Mouse (Mus musculus): ENCODE data around the gene Fkbp3. TPM values are rescaled to one million over a fixed set of nuclear protein-coding genes. Genes with fewer than 3 reads are reported as not detected.
"Not testable (repeated sequence)": the region's sequence is repeated elsewhere in the genome, so short reads cannot be mapped to it uniquely, and the experiment has no call there.

The Fkbp3 gene
- 100 to 1,000 TPM; 186 to 206 TPM for total RNA-seq (2021)

- intact Hi-C loops (cut with DNase I), result no loop called here
- peak; percentile 95 to 99 for DNase-seq (ENCODE audit: extremely low spot score in 1 of 2, low spot score in 2 of 2)
Measured at GRCm38 (mm10) chr12:65073611-65074178, at the start of gene Fkbp3. Gene Fkbp3 (minus strand): TSS chr12:65074007.

DNA sequence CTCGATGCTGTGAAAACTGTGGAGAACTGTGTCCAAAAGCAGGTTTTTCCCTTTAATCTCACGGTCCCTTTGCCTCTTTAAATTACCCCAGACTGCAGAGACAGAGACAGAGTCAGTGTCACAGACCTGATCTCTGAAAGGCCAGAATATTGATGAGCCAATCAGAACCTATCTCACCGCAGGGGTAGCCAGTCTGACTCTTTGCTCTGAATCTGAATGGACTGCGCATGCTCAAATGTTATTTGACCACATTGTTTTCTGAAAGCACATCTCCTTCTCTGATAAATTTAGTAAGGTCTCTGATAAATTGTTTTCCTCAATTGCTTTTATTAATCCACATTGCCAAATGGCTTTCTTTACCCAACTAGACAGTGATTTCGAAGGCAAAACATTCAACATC lies 45.6 kb upstream of the Fkbp3 start:
- DNase-seq (ENCODE audit: extremely low spot score in 1 of 2, low spot score in 2 of 2), result no peak
- intact Hi-C loops (cut with DNase I), result no loop called here

DNA sequence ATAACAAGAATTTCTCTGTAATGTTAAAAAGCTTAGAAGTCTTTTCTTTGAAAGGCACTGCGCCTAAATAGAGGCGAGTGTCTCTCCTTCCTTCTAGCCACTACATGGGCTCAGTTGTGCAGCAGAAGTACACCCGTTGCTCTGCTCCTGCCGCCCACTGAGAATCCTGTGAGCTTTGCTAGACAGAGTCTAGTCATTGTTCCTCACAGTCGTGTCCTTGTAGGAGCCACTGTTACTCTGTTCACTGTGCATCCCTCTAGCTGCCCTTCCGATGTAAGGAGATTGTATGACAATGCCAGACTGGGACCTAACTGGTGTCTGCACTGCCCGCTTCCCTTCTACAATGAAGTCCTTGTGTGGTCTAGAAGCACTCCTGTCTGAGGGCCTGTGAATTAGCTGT lies 45.2 kb upstream of the Fkbp3 start:
- peak in 1 of 2 experiments; percentile 2 for DNase-seq (ENCODE audit: extremely low spot score in 1 of 2, low spot score in 2 of 2)
- intact Hi-C loops (cut with DNase I), result no loop called here

- DNase-seq (ENCODE audit: extremely low spot score in 1 of 2, low spot score in 2 of 2); intact Hi-C loops (cut with DNase I): not testable (repeated sequence)
Measured at GRCm38 (mm10) chr12:65114978-65115377, 41.2 kb upstream of the Fkbp3 start.

- intact Hi-C loops (cut with DNase I), result no loop called here
Measured at GRCm38 (mm10) chr12:65113925-65114324, 40.1 kb upstream of the Fkbp3 start.

GRCm38 (mm10) chr12:65112811-65113210 lies 39.0 kb upstream of the Fkbp3 start:
- intact Hi-C loops (cut with DNase I), result no loop called here
- DNase-seq (ENCODE audit: extremely low spot score in 1 of 2, low spot score in 2 of 2), result no peak

More at GRCm38 (mm10) chr12:65113925-65114324, 40.1 kb upstream of the Fkbp3 start:
- no peak for DNase-seq (ENCODE audit: extremely low spot score in 1 of 2, low spot score in 2 of 2)

GRCm38 (mm10) chr12:65111503-65111902 lies 37.7 kb upstream of the Fkbp3 start:
- intact Hi-C loops (cut with DNase I), result no loop called here
- no peak for DNase-seq (ENCODE audit: extremely low spot score in 1 of 2, low spot score in 2 of 2)

DNA sequence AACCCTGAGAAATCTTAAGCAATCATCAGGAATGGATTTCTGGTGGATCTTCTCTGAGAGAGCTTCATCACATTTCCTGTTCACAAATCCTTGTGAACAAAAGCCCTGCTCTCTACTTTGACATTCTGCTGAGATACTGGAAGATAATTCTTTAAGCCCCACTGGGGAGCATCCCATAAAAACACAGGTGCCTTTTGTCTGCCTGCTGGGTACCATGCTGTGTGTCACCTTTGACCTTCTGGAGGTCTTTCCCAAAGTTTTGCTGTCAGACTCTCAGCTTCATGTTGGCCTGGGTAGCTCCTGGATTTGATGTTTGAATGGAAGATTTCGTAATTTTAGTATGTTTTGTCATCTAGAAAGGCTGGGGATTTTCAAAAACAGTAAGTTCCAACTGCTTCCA lies 34.9 kb upstream of the Fkbp3 start:
- intact Hi-C loops (cut with DNase I), result no loop called here
- DNase-seq (ENCODE audit: extremely low spot score in 1 of 2, low spot score in 2 of 2), result no peak

- DNase-seq (ENCODE audit: extremely low spot score in 1 of 2, low spot score in 2 of 2), result no peak
- intact Hi-C loops (cut with DNase I), result no loop called here
Measured at GRCm38 (mm10) chr12:65076906-65077305, 3.1 kb upstream of the Fkbp3 start.

- DNase-seq (ENCODE audit: extremely low spot score in 1 of 2, low spot score in 2 of 2), result peak in 1 of 2 experiments; percentile 20
- intact Hi-C loops (cut with DNase I), result no loop called here
Measured at GRCm38 (mm10) chr12:65075733-65076310, 2.0 kb upstream of the Fkbp3 start.

DNA sequence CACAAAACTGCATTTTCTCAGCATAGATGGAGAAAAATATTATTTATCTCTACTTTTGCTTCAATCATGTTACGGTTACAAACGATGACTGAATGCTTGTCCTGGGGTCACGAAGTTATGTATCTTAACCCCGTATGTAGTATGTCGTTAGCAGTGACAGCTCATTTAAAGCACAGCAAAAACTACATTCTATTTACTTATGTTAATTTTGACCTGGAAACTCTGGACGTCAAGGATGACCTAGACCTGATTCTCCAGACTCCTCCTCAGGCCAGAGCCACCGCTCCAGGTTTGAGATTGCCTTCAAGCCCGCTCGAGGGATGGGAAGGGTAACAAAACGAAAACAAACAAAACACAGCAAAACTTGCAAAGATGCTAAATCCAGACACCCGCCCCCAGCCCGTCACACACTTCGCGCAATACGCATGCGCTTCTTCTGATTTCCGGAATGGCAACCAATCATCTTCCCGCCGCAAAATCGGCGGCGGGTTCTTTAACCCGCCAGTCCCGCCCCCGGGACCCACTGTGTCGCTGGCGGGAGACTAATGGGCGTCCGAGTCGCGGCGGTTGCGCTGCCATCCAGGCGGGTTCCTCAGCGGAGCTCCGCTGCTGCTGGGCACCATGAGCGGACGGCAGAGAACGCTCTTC lies 1.4 kb upstream of the Fkbp3 start, which contains the start of gene Fancm:
Gene Fancm, plus strand, starts transcription at position 519 of the 648 bp plus-strand sequence.
- intact Hi-C loops (cut with DNase I), result no loop called here
- DNase-seq (ENCODE audit: extremely low spot score in 1 of 2, low spot score in 2 of 2), result peak; percentile 89 to 93

- intact Hi-C loops (cut with DNase I), result no loop called here
- DNase-seq (ENCODE audit: extremely low spot score in 1 of 2, low spot score in 2 of 2), result no peak
Measured at GRCm38 (mm10) chr12:65074651-65075050, 844 bp upstream of the Fkbp3 start.

- intact Hi-C loops (cut with DNase I), result no loop called here
Measured at GRCm38 (mm10) chr12:65072911-65073610, 746 bp downstream of the Fkbp3 start.

GRCm38 (mm10) chr12:65068409-65068808 lies 5.4 kb downstream of the Fkbp3 start:
- DNase-seq (ENCODE audit: extremely low spot score in 1 of 2, low spot score in 2 of 2), result no peak
- intact Hi-C loops (cut with DNase I), result no loop called here

More at GRCm38 (mm10) chr12:65072911-65073610, 746 bp downstream of the Fkbp3 start:
- no peak for DNase-seq (ENCODE audit: extremely low spot score in 1 of 2, low spot score in 2 of 2)

DNA sequence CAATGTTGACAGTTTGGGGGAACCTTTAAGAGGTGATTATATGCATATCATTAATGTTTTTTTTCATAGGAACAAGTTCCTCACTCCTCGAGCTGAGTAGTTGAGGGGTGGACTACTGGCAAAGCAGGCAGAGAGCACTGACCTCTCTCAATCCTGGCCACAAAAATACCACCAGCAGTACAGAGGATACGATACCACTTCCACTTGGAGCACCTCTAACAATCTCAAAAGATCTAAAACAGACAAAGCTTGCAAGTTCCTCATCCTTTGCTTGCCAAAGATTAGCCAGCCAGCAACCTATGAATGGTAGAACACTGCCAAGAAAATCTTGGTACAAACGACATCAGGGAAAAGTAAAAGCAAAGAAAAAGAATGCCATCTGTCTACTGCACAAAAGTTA lies 7.6 kb downstream of the Fkbp3 start:
- intact Hi-C loops (cut with DNase I), result no loop called here
- DNase-seq (ENCODE audit: extremely low spot score in 1 of 2, low spot score in 2 of 2), result no peak

- no peak for DNase-seq (ENCODE audit: extremely low spot score in 1 of 2, low spot score in 2 of 2)
- intact Hi-C loops (cut with DNase I), result no loop called here
Measured at GRCm38 (mm10) chr12:65065241-65065640, 8.6 kb downstream of the Fkbp3 start.

GRCm38 (mm10) chr12:65061082-65061481 lies 12.7 kb downstream of the Fkbp3 start:
- no peak for DNase-seq (ENCODE audit: extremely low spot score in 1 of 2, low spot score in 2 of 2)
- intact Hi-C loops (cut with DNase I), result loop anchor here (5.0 kb wide), 1 partner anchor 79 kb away; no protein-coding TSS in a partner anchor

DNA sequence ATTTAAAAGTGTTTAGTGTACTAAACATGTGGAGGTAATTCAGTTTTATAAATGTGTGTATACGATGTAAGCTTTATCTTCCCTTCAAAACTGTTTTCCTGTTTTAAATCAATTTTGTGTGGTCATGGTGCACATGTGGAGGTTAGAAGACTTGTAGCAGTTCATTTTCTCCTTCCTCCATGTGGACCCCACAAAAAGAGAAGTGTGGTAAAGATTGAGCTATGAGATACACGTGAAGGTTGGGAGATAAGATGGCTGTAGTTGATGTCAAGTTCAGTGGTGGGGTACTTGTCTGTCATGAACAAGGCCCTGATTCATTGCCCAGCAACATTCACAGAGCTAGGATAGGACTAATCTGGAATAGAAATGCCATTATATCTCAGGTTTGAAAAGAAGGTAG lies 15.6 kb downstream of the Fkbp3 start:
- intact Hi-C loops (cut with DNase I), result loop anchor here (5.0 kb wide), 1 partner anchor 51 kb away; no protein-coding TSS in a partner anchor
- no peak for DNase-seq (ENCODE audit: extremely low spot score in 1 of 2, low spot score in 2 of 2)

DNA sequence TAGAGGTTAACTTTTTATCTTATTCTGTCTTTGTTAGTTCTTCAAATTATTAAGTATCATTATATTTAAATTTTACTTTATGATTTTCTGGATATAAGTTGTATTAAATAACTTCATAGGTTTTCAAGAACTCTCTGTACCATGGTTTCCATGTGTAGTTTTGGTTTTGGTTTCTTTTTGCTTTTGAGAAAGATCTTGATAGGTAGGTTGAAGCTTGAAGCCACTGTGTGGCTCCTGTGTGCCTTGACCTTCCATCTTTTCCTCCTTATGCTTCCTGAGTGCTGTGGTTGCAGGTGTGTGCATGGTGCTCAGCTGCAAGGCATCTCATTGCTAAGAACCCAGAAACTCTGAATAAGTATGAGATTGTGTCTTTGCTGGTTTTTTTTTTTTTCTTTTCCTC lies 25.0 kb downstream of the Fkbp3 start:
- intact Hi-C loops (cut with DNase I), result no loop called here
- DNase-seq (ENCODE audit: extremely low spot score in 1 of 2, low spot score in 2 of 2), result no peak

- intact Hi-C loops (cut with DNase I), result no loop called here
- no peak for DNase-seq (ENCODE audit: extremely low spot score in 1 of 2, low spot score in 2 of 2)
Measured at GRCm38 (mm10) chr12:65037546-65037937, 36.3 kb downstream of the Fkbp3 start.

Data from left cerebral cortex, postnatal 10 days (tissue).